Mouse (Mus musculus) liver, postnatal 0 days (tissue): Measurements from ENCODE around the gene Sstr4. TPM values are rescaled to one million over a fixed set of nuclear protein-coding genes. Genes with fewer than 3 reads are reported as not detected.

Experiments used
- ATAC-seq: fragments of 200-750 bp; cut with Nextera tagmentation; 2 replicates; pipeline ENCODE4 v1.8.0; 2017; ENCODE audit warnings: mild to moderate bottlenecking, moderate library complexity
- DNase-seq: peaks from one replicate; pipeline ENCODE4 v3.0.0-alpha.2; 2016
- H3K27ac ChIP-seq: fragments of 300-500 bp; sonication (generic); 2 replicates; pipeline ENCODE4 v1.5.1; 2014; ENCODE audit warnings: antibody characterized with exemption, moderate library complexity, mild to moderate bottlenecking, low read depth
- H3K27me3 ChIP-seq: fragments of 300-500 bp; sonication (generic); 2 replicates; pipeline ENCODE4 v1.6.1; 2014; ENCODE audit warnings: low read length, control low read depth, mixed read lengths; ENCODE audit not compliant: insufficient read depth
- H3K36me3 ChIP-seq: fragments of 300-500 bp; sonication (generic); replicated peaks from 2 replicates; pipeline ENCODE4 v1.6.1; 2014; ENCODE audit warnings: mild to moderate bottlenecking, control low read depth, low read length, moderate library complexity, mixed read lengths; ENCODE audit not compliant: insufficient read depth
- H3K4me1 ChIP-seq: fragments of 300-500 bp; sonication (generic); 2 replicates; pipeline ENCODE4 v1.6.1; 2014; ENCODE audit warnings: antibody characterized with exemption, mild to moderate bottlenecking, control low read depth; ENCODE audit not compliant: insufficient read depth
- H3K4me2 ChIP-seq: fragments of 300-500 bp; sonication (generic); 2 replicates; pipeline ENCODE4 v1.6.1; 2014; ENCODE audit warnings: low read depth, mild to moderate bottlenecking, low read length, moderate library complexity, mixed read lengths
- H3K4me3 ChIP-seq: fragments of 300-500 bp; sonication (generic); 2 replicates; pipeline ENCODE4 v1.5.1; 2014; ENCODE audit warnings: low read depth, low read length
- H3K9ac ChIP-seq: fragments of 300-500 bp; sonication (generic); replicated peaks from 2 replicates; pipeline ENCODE4 v1.6.1; 2014; ENCODE audit warnings: mild to moderate bottlenecking, moderate library complexity
- H3K9me3 ChIP-seq: fragments of 300-500 bp; sonication (generic); 2 replicates; pipeline ENCODE4 v1.6.1; 2016; ENCODE audit warnings: mild to moderate bottlenecking, control low read depth, low read length, mixed read lengths
- CTCF ChIP-seq: sonication (generic); IDR thresholded peaks from 2 replicates; pipeline ENCODE4 v1.5.1; 2016; ENCODE audit warnings: antibody characterized with exemption, low read depth
- EP300 ChIP-seq: IDR thresholded peaks from 2 replicates; pipeline ENCODE4 v1.6.1; 2016; ENCODE audit warnings: antibody characterized with exemption, low read depth, mild to moderate bottlenecking
- WGBS: fragments of 180-500 bp; shearing (Covaris S2); extraction: QIAGEN DNeasy Blood & Tissue Kit; methylation state at CpG from one replicate; pipeline ENCODE4 v1.1.7; 2014; ENCODE audit not compliant: insufficient replicate concordance; 5-methylcytosine and 5-hydroxymethylcytosine counted together
- polyA plus RNA-seq: library from polyadenylated mRNA; unstranded; fragments of >200 nt; fragmentation: Nextera tagmentation; extraction: Ambion mirVana; gene quantifications from 2 replicates; pipeline ENCODE4 v1.2.1, GENCODE M21; 2015

Sstr4 gene
- not detected in 2 replicates for polyA plus RNA-seq

- Histone ChIP-seq H3K9me3 (no peaks in the 10 kb centered on the region), H3K27me3 (peaks cover 19% of the 10 kb centered on the region), H3K27ac (no peak within 1 kb of the TSS), H3K4me1 (peaks cover 20% of the 10 kb centered on the region), H3K36me3 (no peaks in the 10 kb centered on the region), H3K9ac (peak within 1 kb of the TSS; percentile 26), H3K4me3 (peak within 1 kb of the TSS; percentile 45), H3K4me2 (peak within 1 kb of the TSS; percentile 78)
- TF ChIP-seq CTCF (peak; percentile 71), EP300 (no peak)
- peak; percentile 39 for ATAC-seq
- peak; percentile 54 for DNase-seq
- WGBS: 7% methylated on average over 80 of the region's 83 CpGs
These were observed at the start of gene Sstr4 for GRCm38 (mm10) chr2:148395131-148396051. TSS of gene Sstr4 (plus strand) at chr2:148395344.

GRCm38 (mm10) chr2:148345373-148345772, 49.8 kb upstream of the Sstr4 start:
- no peaks in the 10 kb centered on the region for H3K36me3 ChIP-seq
- DNase-seq (no peak), ATAC-seq (no peak)
- H3K9me3 ChIP-seq: no peaks in the 10 kb centered on the region
- no peak overlapping the region for H3K9ac ChIP-seq
- H3K27ac ChIP-seq: no peak overlapping the region
- H3K4me1 ChIP-seq: no peaks in the 10 kb centered on the region
- no peak for TF ChIP-seq CTCF
- no peak for TF ChIP-seq EP300
- H3K4me3 ChIP-seq: no peak overlapping the region
- no peaks in the 10 kb centered on the region for H3K27me3 ChIP-seq
- no peak overlapping the region for H3K4me2 ChIP-seq

DNA sequence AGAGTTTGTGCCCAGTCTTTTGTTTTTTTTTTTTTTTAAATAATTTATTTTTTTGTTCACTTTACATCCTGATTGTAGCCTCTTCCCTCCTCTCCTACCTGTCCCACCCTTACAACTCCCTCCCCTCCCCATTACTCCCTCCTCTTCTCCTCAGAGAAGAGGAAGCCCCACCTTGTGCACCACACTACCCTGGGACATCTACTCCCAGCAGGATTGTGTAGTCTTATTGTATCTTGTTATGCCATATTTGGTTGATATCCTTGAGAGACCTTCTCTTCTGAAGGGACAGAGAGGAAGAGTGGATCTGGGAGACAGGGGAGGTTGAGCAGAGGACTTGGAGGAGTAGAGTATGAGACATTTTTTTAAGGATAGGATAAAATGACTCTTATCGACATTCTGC, 48.2 kb upstream of the Sstr4 start:
- no peaks in the 10 kb centered on the region for H3K36me3 ChIP-seq
- H3K27ac ChIP-seq: no peak overlapping the region
- DNase-seq (no peak), ATAC-seq (no peak)
- H3K4me1 ChIP-seq: no peaks in the 10 kb centered on the region
- H3K9me3 ChIP-seq: no peaks in the 10 kb centered on the region
- TF ChIP-seq CTCF (no peak), EP300 (no peak)
- H3K27me3 ChIP-seq: no peaks in the 10 kb centered on the region
- H3K4me2 ChIP-seq: no peak overlapping the region
- H3K4me3 ChIP-seq: no peak overlapping the region
- WGBS: 79% methylated on average over 1 of the region's 1 CpGs
- H3K9ac ChIP-seq: no peak overlapping the region

GRCm38 (mm10) chr2:148349509-148350307, 45.4 kb upstream of the Sstr4 start:
- no peaks in the 10 kb centered on the region for H3K4me1 ChIP-seq
- no peak overlapping the region for H3K4me3 ChIP-seq
- no peaks in the 10 kb centered on the region for H3K27me3 ChIP-seq
- no peak overlapping the region for H3K27ac ChIP-seq
- no peak overlapping the region for H3K4me2 ChIP-seq
- 65% methylated on average over 4 of the region's 4 CpGs for WGBS
- no peak overlapping the region for H3K9ac ChIP-seq
- no peaks in the 10 kb centered on the region for H3K36me3 ChIP-seq
- ATAC-seq (no peak), DNase-seq (no peak)
- no peaks in the 10 kb centered on the region for H3K9me3 ChIP-seq
- TF ChIP-seq EP300: no peak
- TF ChIP-seq CTCF: no peak

GRCm38 (mm10) chr2:148350460-148350859, 44.7 kb upstream of the Sstr4 start:
- no peak for TF ChIP-seq EP300
- no peak for TF ChIP-seq CTCF
- no peak for DNase-seq
- no peaks in the 10 kb centered on the region for H3K4me1 ChIP-seq
- no peak overlapping the region for H3K4me2 ChIP-seq
- H3K9ac ChIP-seq: no peak overlapping the region
- no peak overlapping the region for H3K27ac ChIP-seq
- WGBS: 31% methylated on average over 2 of the region's 2 CpGs
- ATAC-seq: no peak
- no peak overlapping the region for H3K4me3 ChIP-seq
- no peaks in the 10 kb centered on the region for H3K9me3 ChIP-seq
- no peaks in the 10 kb centered on the region for H3K36me3 ChIP-seq
- no peaks in the 10 kb centered on the region for H3K27me3 ChIP-seq

- ATAC-seq (no peak), DNase-seq (no peak)
- no peak for TF ChIP-seq CTCF
- no peak for TF ChIP-seq EP300
- no peak overlapping the region for H3K4me3 ChIP-seq
- H3K27ac ChIP-seq: no peak overlapping the region
- no peaks in the 10 kb centered on the region for H3K36me3 ChIP-seq
- WGBS: 66% methylated on average over 1 of the region's 1 CpGs
- no peaks in the 10 kb centered on the region for H3K27me3 ChIP-seq
- H3K9ac ChIP-seq: no peak overlapping the region
- no peak overlapping the region for H3K4me2 ChIP-seq
- no peaks in the 10 kb centered on the region for H3K9me3 ChIP-seq
- no peaks in the 10 kb centered on the region for H3K4me1 ChIP-seq
These were observed 42.5 kb upstream of the Sstr4 start for GRCm38 (mm10) chr2:148352655-148353054.
